Mouse (Mus musculus): ENCODE results near the gene Sptssa. TPM values are rescaled to one million over a fixed set of nuclear protein-coding genes. Genes with fewer than 3 reads are reported as not detected.

The Sptssa gene
- total RNA-seq, 2 experiments from 2014 or later = 34.2 to 35.2 TPM

GRCm38 (mm10) chr12:54598358-54598757 lies 58.0 kb downstream of the Sptssa start:
- intact Hi-C loops (cut with DNase I) = no loop called here
- no peak for DNase-seq (ENCODE audit: low spot score)

- no peak for DNase-seq (ENCODE audit: low spot score)
- intact Hi-C loops (cut with DNase I) = no loop called here
These were observed 59.7 kb downstream of the Sptssa start for GRCm38 (mm10) chr12:54596715-54597114.

Small RNA genes within 50 kb of the gene (microRNA-seq; reads per million reads assigned to microRNA genes)
- not detected for gene Mir1892

Other genes starting within 250 kb of the Sptssa start
- 10 to 100 TPM; 25.7 to 28.3 TPM for gene Eapp, start 39.3 kb upstream of the Sptssa start, total RNA-seq (2021)
- gene Snx6, start 139.1 kb upstream of the Sptssa start, total RNA-seq (2021) = 10 to 100 TPM; 32.3 to 32.8 TPM
- gene Cfl2, start 206.3 kb upstream of the Sptssa start, total RNA-seq (2021) = 100 to 1,000 TPM; 364 to 384 TPM

Data from heart, postnatal 25 days (tissue).